Mouse (Mus musculus) kidney, adult 2 months (tissue): ENCODE data around the gene Atxn1.

Experiments
- CTCF ChIP-seq: fragments of 200-500 bp; conservative IDR thresholded peaks from 2 replicates; pipeline ENCODE4 v1.5.1; 2011; ENCODE audit warnings: low read depth, mild to moderate bottlenecking, control low read depth, low read length, moderate library complexity, mixed read lengths; ENCODE audit not compliant: insufficient read depth, insufficient read length
- POLR2A ChIP-seq: fragments of 200-500 bp; IDR thresholded peaks from one replicate; pipeline ENCODE4 v1.6.1; 2011; ENCODE audit warnings: low read depth, low read length, control low read depth

GRCm38 (mm10) chr13:45957629-45958028 lies 7.2 kb downstream of the Atxn1 start:
- TF ChIP-seq POLR2A (no peak), CTCF (no peak)
